Mouse (Mus musculus) hindbrain, embryonic 16.5 days (tissue): ENCODE data around the gene Angptl4. TPM values are rescaled to one million over a fixed set of nuclear protein-coding genes. Genes with fewer than 3 reads are reported as not detected.
A peak's percentile ranks its signal among the peaks of the same experiment; 100 is the strongest.

ENCODE experiments used
- ATAC-seq: fragments of 200-750 bp; cut with Nextera tagmentation; 2 replicates; pipeline ENCODE4 v1.8.0; 2017; ENCODE audit warnings: moderate TSS enrichment, moderate library complexity
- H3K27ac ChIP-seq: fragments of 300-500 bp; sonication (generic); 2 replicates; pipeline ENCODE4 v1.5.1; 2014; ENCODE audit warnings: low read depth, mild to moderate bottlenecking, control low read depth, low read length, moderate library complexity
- H3K27me3 ChIP-seq: fragments of 300-500 bp; sonication (generic); replicated peaks from 2 replicates; pipeline ENCODE4 v1.6.1; 2014; ENCODE audit warnings: low read length; ENCODE audit not compliant: control insufficient read depth, insufficient read depth
- H3K36me3 ChIP-seq: fragments of 300-500 bp; sonication (generic); 2 replicates; pipeline ENCODE4 v1.6.1; 2014; ENCODE audit warnings: mild to moderate bottlenecking, low read length, moderate library complexity, mixed read lengths; ENCODE audit not compliant: control insufficient read depth, insufficient read depth
- H3K4me1 ChIP-seq: fragments of 300-500 bp; sonication (generic); 2 replicates; pipeline ENCODE4 v1.6.1; 2014; ENCODE audit warnings: low read depth, low read length; ENCODE audit not compliant: control insufficient read depth, insufficient read depth
- H3K4me2 ChIP-seq: fragments of 300-500 bp; sonication (generic); 2 replicates; pipeline ENCODE4 v1.6.1; 2014; ENCODE audit warnings: mild to moderate bottlenecking, low read length, control low read depth, moderate library complexity
- H3K4me3 ChIP-seq: fragments of 300-500 bp; sonication (generic); 2 replicates; pipeline ENCODE4 v1.5.1; 2014; ENCODE audit warnings: mild to moderate bottlenecking, low read length, control low read depth, moderate library complexity
- H3K9ac ChIP-seq: fragments of 300-500 bp; sonication (generic); 2 replicates; pipeline ENCODE4 v1.6.1; 2014; ENCODE audit warnings: low read depth, mild to moderate bottlenecking, control low read depth, low read length, moderate library complexity
- H3K9me3 ChIP-seq: fragments of 300-500 bp; sonication (generic); 2 replicates; pipeline ENCODE4 v1.6.1; 2014; ENCODE audit warnings: mild to moderate bottlenecking, low read length, moderate library complexity; ENCODE audit not compliant: control insufficient read depth
- WGBS: fragments of 180-500 bp; shearing (Covaris S2); extraction: QIAGEN DNeasy Blood & Tissue Kit; methylation state at CpG from one replicate; pipeline ENCODE4 v1.1.7; 2014; 5-methylcytosine and 5-hydroxymethylcytosine counted together
- polyA plus RNA-seq: library from polyadenylated mRNA; unstranded; fragments of >200 nt; fragmentation: Nextera tagmentation; extraction: Ambion mirVana; gene quantifications from 2 replicates; pipeline ENCODE4 v1.2.1, GENCODE M21; 2015

Angptl4 gene
- polyA plus RNA-seq, 1 experiment from 2014 or later, result 26.6 TPM

- H3K4me1 ChIP-seq, result peaks cover 7% of the 10 kb centered on the region; the same call in 1 of the 2 replicates
- 2% methylated on average over 35 of the region's 36 CpGs for WGBS
Observed at GRCm38 (mm10) chr17:33810334-33811141, 28.9 kb upstream of the Angptl4 start, which contains the start of gene Kank3. Kank3 (plus strand) TSS chr17:33810519.

GRCm38 (mm10) chr17:33808192-33808591 lies 26.6 kb upstream of the Angptl4 start:
- Histone ChIP-seq H3K27me3 (no peaks in the 10 kb centered on the region; the same call in 1 of the 2 replicates), H3K36me3 (no peaks in the 10 kb centered on the region), H3K9me3 (no peaks in the 10 kb centered on the region), H3K4me3 (no peak overlapping the region), H3K4me2 (no peak overlapping the region), H3K27ac (no peak overlapping the region), H3K9ac (no peak overlapping the region), H3K4me1 (peaks cover 7% of the 10 kb centered on the region; the same call in 1 of the 2 replicates)
- ATAC-seq, result no peak
- 46% methylated on average over 10 of the region's 10 CpGs for WGBS

More at GRCm38 (mm10) chr17:33810334-33811141, 28.9 kb upstream of the Angptl4 start, which contains the start of gene Kank3:
- Histone ChIP-seq H3K9me3 (no peaks in the 10 kb centered on the region), H3K36me3 (no peaks in the 10 kb centered on the region), H3K4me3 (peak within 1 kb of the TSS; percentile 52), H3K9ac (peak within 1 kb of the TSS; percentile 68), H3K27ac (no peak within 1 kb of the TSS), H3K4me2 (peak within 1 kb of the TSS; percentile 91), H3K27me3 (no peaks in the 10 kb centered on the region; the same call in 1 of the 2 replicates)
- peak; percentile 99 for ATAC-seq

GRCm38 (mm10) chr17:33807181-33807888 lies 25.7 kb upstream of the Angptl4 start:
- WGBS, result 68% methylated on average over 8 of the region's 9 CpGs
- Histone ChIP-seq H3K9ac (no peak overlapping the region), H3K4me3 (no peak overlapping the region), H3K27me3 (no peaks in the 10 kb centered on the region; the same call in 1 of the 2 replicates), H3K4me2 (no peak overlapping the region), H3K9me3 (no peaks in the 10 kb centered on the region), H3K4me1 (peaks cover 7% of the 10 kb centered on the region; the same call in 1 of the 2 replicates), H3K27ac (no peak overlapping the region), H3K36me3 (no peaks in the 10 kb centered on the region)
- no peak for ATAC-seq

GRCm38 (mm10) chr17:33804745-33805144 lies 23.1 kb upstream of the Angptl4 start:
- Histone ChIP-seq H3K4me3 (no peak overlapping the region), H3K27ac (no peak overlapping the region), H3K36me3 (no peaks in the 10 kb centered on the region), H3K9me3 (no peaks in the 10 kb centered on the region), H3K4me2 (no peak overlapping the region), H3K27me3 (no peaks in the 10 kb centered on the region; the same call in 1 of the 2 replicates), H3K4me1 (no peaks in the 10 kb centered on the region), H3K9ac (no peak overlapping the region)
- ATAC-seq, result no peak
- WGBS, result 76% methylated on average over 1 of the region's 1 CpGs

- no peak overlapping the region for H3K9ac ChIP-seq
- H3K27ac ChIP-seq, result no peak overlapping the region
- no peak overlapping the region for H3K4me3 ChIP-seq
- H3K9me3 ChIP-seq, result no peaks in the 10 kb centered on the region
- WGBS, result 61% methylated on average over 4 of the region's 4 CpGs
- ATAC-seq, result no peak
- H3K36me3 ChIP-seq, result no peaks in the 10 kb centered on the region
- H3K4me2 ChIP-seq, result no peak overlapping the region
- no peaks in the 10 kb centered on the region; the same call in 1 of the 2 replicates for H3K27me3 ChIP-seq
- H3K4me1 ChIP-seq, result no peaks in the 10 kb centered on the region
Observed at GRCm38 (mm10) chr17:33804205-33804604, 22.6 kb upstream of the Angptl4 start.

DNA sequence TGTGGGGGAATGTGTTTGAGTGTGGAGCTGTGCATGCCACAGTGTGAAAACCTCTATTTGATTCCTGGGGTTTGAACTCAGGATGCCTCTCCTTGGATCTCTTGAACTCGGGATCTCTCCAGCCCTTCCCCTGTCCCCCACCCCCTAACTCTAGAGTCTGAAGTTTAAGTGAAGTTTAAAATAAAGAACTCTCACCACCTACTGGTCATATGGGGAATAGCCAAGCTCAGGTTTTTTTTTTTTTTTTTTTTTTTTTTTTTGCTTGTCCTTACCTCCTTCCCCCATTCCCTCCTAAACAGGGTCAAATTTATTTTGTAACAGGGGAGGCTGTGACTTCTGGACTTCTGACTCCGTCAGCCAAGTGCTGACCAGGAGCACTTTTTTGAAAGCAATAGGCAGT lies 20.6 kb upstream of the Angptl4 start:
- no peaks in the 10 kb centered on the region for H3K4me1 ChIP-seq
- H3K27me3 ChIP-seq, result no peaks in the 10 kb centered on the region
- H3K9me3 ChIP-seq, result no peaks in the 10 kb centered on the region
- H3K27ac ChIP-seq, result no peak overlapping the region
- no peaks in the 10 kb centered on the region for H3K36me3 ChIP-seq
- no peak overlapping the region for H3K9ac ChIP-seq
- no peak overlapping the region for H3K4me3 ChIP-seq
- ATAC-seq, result no peak
- WGBS, result 6% methylated on average over 2 of the region's 2 CpGs
- no peak overlapping the region for H3K4me2 ChIP-seq

DNA sequence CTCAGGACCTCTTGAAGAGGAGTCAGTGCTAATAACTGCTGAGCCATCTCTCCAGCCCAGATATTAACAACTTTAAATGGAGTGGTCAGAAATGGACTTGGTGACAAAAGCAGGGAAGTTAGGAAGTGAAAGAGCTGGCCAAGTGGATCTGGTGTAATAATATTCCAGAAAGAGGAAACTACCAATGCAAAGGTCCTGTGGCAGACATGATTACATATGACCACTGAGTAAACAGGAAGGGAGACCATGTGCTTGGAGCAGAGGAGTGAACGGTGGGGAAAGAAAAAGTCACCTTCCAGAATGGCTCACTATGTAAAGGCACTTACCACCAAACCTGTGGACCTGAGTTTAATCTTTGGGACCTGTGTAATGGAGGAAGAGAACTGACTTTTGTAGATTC lies 17.6 kb upstream of the Angptl4 start:
- H3K4me3 ChIP-seq, result no peak overlapping the region
- no peak for ATAC-seq
- H3K27ac ChIP-seq, result no peak overlapping the region
- H3K36me3 ChIP-seq, result no peaks in the 10 kb centered on the region
- no peaks in the 10 kb centered on the region for H3K4me1 ChIP-seq
- H3K9ac ChIP-seq, result no peak overlapping the region
- H3K4me2 ChIP-seq, result no peak overlapping the region
- H3K9me3 ChIP-seq, result no peaks in the 10 kb centered on the region
- H3K27me3 ChIP-seq, result no peaks in the 10 kb centered on the region
- WGBS, result 81% methylated on average over 1 of the region's 1 CpGs

DNA sequence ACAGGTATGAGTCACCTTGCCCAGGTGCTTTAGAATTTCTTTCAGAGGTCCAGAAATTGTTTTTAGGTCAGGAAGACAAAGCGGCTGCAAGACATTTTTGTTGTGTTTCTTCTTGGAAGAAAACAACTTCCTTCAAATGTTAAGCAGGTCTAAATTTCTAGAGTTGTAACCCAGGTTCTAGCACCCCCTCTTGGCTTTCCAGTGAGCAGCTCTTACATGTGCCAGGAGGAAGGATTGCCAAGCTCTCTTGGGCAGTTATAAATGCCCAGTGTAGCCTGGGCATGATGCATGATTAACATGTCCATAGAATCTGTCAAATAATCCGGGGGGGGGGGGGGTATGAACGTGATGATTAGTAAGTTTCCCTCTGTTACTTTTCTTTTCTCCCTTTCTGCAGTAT lies 16.7 kb upstream of the Angptl4 start:
- Histone ChIP-seq H3K36me3 (no peaks in the 10 kb centered on the region), H3K4me1 (no peaks in the 10 kb centered on the region), H3K4me3 (no peak overlapping the region), H3K27ac (no peak overlapping the region), H3K4me2 (no peak overlapping the region), H3K9ac (no peak overlapping the region), H3K27me3 (no peaks in the 10 kb centered on the region), H3K9me3 (no peaks in the 10 kb centered on the region)
- whole genome bisulfite sequencing, result 53% methylated on average over 3 of the region's 3 CpGs
- no peak for ATAC-seq

- Histone ChIP-seq H3K9ac (no peak overlapping the region), H3K4me1 (no peaks in the 10 kb centered on the region), H3K4me2 (no peak overlapping the region), H3K9me3 (no peaks in the 10 kb centered on the region), H3K27me3 (no peaks in the 10 kb centered on the region), H3K36me3 (no peaks in the 10 kb centered on the region), H3K4me3 (no peak overlapping the region), H3K27ac (no peak overlapping the region)
- WGBS, result 82% methylated on average over 4 of the region's 4 CpGs
- no peak for ATAC-seq
Observed at GRCm38 (mm10) chr17:33788732-33789131, 7.1 kb upstream of the Angptl4 start.
